Mouse (Mus musculus): ENCODE results near the gene Rapgef5. TPM values are rescaled to one million over a fixed set of nuclear protein-coding genes. Genes with fewer than 3 reads are reported as not detected.

Rapgef5 gene
- polyA plus RNA-seq, 1 experiment from 2014 or later, result 52.1 TPM

DNA sequence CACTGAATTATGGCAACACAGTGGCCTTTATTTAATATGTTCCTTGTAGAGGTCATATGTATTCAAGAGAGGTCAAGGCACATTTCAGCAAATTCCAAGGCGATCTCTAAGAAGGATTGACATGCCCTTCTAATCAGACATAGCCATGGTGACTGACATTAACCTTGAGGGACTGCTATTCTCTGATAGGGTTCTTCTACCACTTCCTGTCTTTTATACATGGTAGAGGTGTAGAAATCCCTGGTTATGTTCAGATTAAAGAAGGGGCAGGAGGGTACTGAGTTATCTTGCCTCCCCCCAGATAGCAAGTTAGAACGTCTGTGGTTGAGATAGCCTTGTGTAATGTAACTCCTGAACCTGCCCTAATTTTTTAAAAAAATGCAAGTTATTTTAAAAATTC, 69.1 kb downstream of the Rapgef5 start:
- 77% methylated on average over 2 of the region's 2 CpGs for WGBS

DNA sequence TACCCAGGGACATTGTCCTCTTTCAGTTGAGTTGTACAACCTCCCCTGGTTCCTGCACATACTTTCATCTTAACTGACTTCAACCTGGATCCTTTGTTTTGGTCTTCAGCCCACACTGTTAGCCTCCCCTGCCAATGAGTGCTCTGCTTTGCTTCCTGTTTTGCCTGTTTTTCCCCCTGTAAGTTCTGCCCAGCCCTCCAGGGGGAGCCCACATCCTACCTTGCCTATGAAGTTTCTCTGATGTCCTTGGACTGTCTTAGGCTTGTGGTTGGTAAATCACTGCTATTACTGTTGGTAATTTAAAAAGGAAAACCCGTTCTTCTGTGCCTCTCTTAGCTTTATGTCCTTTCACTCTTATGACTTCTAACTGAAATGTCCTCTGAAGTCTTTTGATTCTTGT, 69.8 kb downstream of the Rapgef5 start:
- Histone ChIP-seq H3K27ac (ENCODE audit: low read length) (no peak overlapping the region), H3K4me3 (ENCODE audit: low read depth, low read length) (no peak overlapping the region), H3K9ac (replicated peaks; ENCODE audit: low read depth) (no peak overlapping the region), H3K4me2 (replicated peaks; ENCODE audit: low read depth, low read length) (no peak overlapping the region), H3K27me3 (replicated peaks; ENCODE audit: insufficient read depth, low read length) (no peaks in the 10 kb centered on the region), H3K4me1 (ENCODE audit: insufficient read depth, low read depth, low read length) (no peaks in the 10 kb centered on the region), H3K36me3 (ENCODE audit: insufficient read depth, low read length) (peaks cover 7% of the 10 kb centered on the region; the same call in 1 of the 2 replicates), H3K9me3 (ENCODE audit: low read length) (no peaks in the 10 kb centered on the region)
- DNase-seq (ENCODE audit: low spot score), result peak; percentile 84
- peak; percentile 73 for ATAC-seq
- peak; percentile 95 for TF ChIP-seq CTCF (IDR thresholded peaks at IDR 0.05)
- no peak for TF ChIP-seq EP300 (IDR thresholded peaks at IDR 0.05)
- WGBS, result 22% methylated on average over 1 of the region's 1 CpGs

More for the DNA sequence above, 69.1 kb downstream of the Rapgef5 start:
- Histone ChIP-seq H3K4me2 (replicated peaks; ENCODE audit: low read depth, low read length) (no peak overlapping the region), H3K27me3 (replicated peaks; ENCODE audit: insufficient read depth, low read length) (no peaks in the 10 kb centered on the region), H3K27ac (ENCODE audit: low read length) (no peak overlapping the region), H3K4me3 (ENCODE audit: low read depth, low read length) (no peak overlapping the region), H3K9ac (replicated peaks; ENCODE audit: low read depth) (no peak overlapping the region), H3K36me3 (ENCODE audit: insufficient read depth, low read length) (peaks cover 7% of the 10 kb centered on the region; the same call in 1 of the 2 replicates), H3K4me1 (ENCODE audit: insufficient read depth, low read depth, low read length) (no peaks in the 10 kb centered on the region), H3K9me3 (ENCODE audit: low read length) (no peaks in the 10 kb centered on the region)
- TF ChIP-seq EP300 (IDR thresholded peaks at IDR 0.05) (no peak), CTCF (IDR thresholded peaks at IDR 0.05) (no peak)
- no peak for ATAC-seq
- DNase-seq (ENCODE audit: low spot score), result no peak

DNA sequence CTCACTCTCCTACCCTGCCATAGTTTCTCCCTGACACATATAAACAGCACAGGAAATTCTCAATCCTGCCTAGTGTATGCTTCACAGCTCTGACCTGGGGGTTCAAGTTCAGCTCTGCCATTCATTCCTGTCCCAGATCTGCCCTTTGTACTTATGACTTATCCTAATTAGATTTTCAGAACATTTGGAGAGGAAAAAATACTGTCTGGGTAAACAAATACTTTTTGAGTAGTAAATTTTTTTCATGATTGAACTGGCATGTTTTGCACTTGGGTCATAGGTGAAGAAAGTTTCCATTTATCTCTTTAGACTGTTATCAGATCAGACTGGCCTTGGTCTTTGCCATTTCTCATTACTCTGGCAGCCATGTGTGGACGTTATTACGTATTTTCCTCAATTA, 72.9 kb downstream of the Rapgef5 start:
- Histone ChIP-seq H3K27me3 (replicated peaks; ENCODE audit: insufficient read depth, low read length) (no peaks in the 10 kb centered on the region), H3K4me1 (ENCODE audit: insufficient read depth, low read depth, low read length) (no peaks in the 10 kb centered on the region)
- WGBS, result 67% methylated on average over 2 of the region's 2 CpGs

DNA sequence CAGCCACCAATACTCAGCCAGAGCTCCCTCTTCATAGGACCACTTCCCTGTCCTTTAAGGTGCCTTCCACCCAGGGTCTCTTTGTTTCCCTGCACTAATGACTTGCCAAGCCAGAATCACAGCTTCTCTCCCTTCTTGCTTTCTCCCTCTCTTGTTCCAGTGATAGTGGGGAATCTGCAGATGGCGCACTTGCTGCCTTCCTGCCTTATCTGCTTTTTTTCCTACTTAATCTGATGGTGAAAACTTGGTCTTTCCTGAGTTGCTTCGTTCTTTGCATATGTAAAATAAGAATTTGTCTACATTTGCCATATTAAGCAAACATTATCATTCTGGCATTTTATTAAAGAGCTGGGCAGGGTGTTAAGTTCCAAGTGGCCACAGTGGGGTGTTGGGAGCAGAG, 75.7 kb downstream of the Rapgef5 start:
- Histone ChIP-seq H3K9ac (replicated peaks; ENCODE audit: low read depth) (no peak overlapping the region), H3K4me3 (ENCODE audit: low read depth, low read length) (no peak overlapping the region), H3K4me1 (ENCODE audit: insufficient read depth, low read depth, low read length) (no peaks in the 10 kb centered on the region), H3K36me3 (ENCODE audit: insufficient read depth, low read length) (no peaks in the 10 kb centered on the region), H3K27me3 (replicated peaks; ENCODE audit: insufficient read depth, low read length) (no peaks in the 10 kb centered on the region), H3K4me2 (replicated peaks; ENCODE audit: low read depth, low read length) (no peak overlapping the region), H3K9me3 (ENCODE audit: low read length) (no peaks in the 10 kb centered on the region), H3K27ac (ENCODE audit: low read length) (no peak overlapping the region)
- TF ChIP-seq EP300 (IDR thresholded peaks at IDR 0.05) (no peak), CTCF (IDR thresholded peaks at IDR 0.05) (peak; percentile 57)
- 27% methylated on average over 2 of the region's 2 CpGs for WGBS
- no peak for ATAC-seq
- peak; percentile 40 for DNase-seq (ENCODE audit: low spot score)

More for the DNA sequence above, 72.9 kb downstream of the Rapgef5 start:
- Histone ChIP-seq H3K4me3 (ENCODE audit: low read depth, low read length) (no peak overlapping the region), H3K27ac (ENCODE audit: low read length) (no peak overlapping the region), H3K36me3 (ENCODE audit: insufficient read depth, low read length) (peaks cover 5% of the 10 kb centered on the region; the same call in 1 of the 2 replicates), H3K9me3 (ENCODE audit: low read length) (no peaks in the 10 kb centered on the region), H3K4me2 (replicated peaks; ENCODE audit: low read depth, low read length) (no peak overlapping the region), H3K9ac (replicated peaks; ENCODE audit: low read depth) (no peak overlapping the region)
- DNase-seq (ENCODE audit: low spot score) (no peak), ATAC-seq (no peak)
- TF ChIP-seq CTCF (IDR thresholded peaks at IDR 0.05) (no peak), EP300 (IDR thresholded peaks at IDR 0.05) (no peak)

DNA sequence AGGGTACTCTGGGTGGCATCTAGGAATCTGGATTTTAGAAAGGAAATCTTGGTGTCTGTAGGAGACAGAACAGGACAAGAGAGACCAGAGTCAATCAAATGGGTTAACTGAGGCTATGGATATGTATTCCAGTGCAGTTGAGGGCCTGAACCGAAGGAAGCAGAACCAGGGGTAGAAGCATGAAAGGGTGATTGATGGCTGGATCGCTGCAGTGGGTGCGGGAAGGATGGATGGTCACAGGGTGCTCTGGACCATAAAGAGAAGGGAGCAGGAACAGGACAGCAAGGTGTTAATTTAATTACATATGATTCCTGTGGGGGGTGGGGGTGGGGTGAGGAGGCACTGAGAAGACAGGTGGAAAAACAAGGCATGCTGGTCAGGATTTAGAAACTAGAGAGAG, 76.3 kb downstream of the Rapgef5 start:
- ATAC-seq, result no peak
- H3K4me2 ChIP-seq (replicated peaks; ENCODE audit: low read depth, low read length), result no peak overlapping the region
- H3K4me3 ChIP-seq (ENCODE audit: low read depth, low read length), result no peak overlapping the region
- no peaks in the 10 kb centered on the region for H3K9me3 ChIP-seq (ENCODE audit: low read length)
- H3K9ac ChIP-seq (replicated peaks; ENCODE audit: low read depth), result no peak overlapping the region
- no peaks in the 10 kb centered on the region for H3K36me3 ChIP-seq (ENCODE audit: insufficient read depth, low read length)
- no peak for DNase-seq (ENCODE audit: low spot score)
- no peak overlapping the region for H3K27ac ChIP-seq (ENCODE audit: low read length)
- H3K27me3 ChIP-seq (replicated peaks; ENCODE audit: insufficient read depth, low read length), result no peaks in the 10 kb centered on the region
- TF ChIP-seq CTCF (IDR thresholded peaks at IDR 0.05) (no peak), EP300 (IDR thresholded peaks at IDR 0.05) (no peak)
- 71% methylated on average over 3 of the region's 3 CpGs for WGBS
- H3K4me1 ChIP-seq (ENCODE audit: insufficient read depth, low read depth, low read length), result no peaks in the 10 kb centered on the region

DNA sequence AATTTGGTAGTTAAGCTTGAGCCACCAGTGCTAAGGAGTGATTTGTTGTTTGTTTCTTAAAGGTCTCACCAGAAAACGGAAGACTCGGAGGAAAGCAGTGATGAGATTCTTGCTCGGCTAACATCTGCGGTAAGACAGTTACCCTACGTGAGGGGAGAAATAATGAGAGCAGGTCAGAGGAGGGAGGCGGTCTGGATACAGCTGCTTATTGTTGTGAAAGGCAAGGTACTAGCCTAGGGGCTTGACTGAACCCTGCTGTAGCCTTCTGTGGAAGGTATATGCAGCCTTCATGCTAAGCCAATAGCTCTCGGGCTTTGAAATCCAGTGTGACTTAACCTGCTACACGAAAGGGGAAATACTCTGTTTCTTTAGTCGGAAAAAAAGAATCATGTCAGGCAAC, 78.9 kb downstream of the Rapgef5 start:
- no peak overlapping the region for H3K4me2 ChIP-seq (replicated peaks; ENCODE audit: low read depth, low read length)
- DNase-seq (ENCODE audit: low spot score), result no peak
- WGBS, result 88% methylated on average over 9 of the region's 9 CpGs

DNA sequence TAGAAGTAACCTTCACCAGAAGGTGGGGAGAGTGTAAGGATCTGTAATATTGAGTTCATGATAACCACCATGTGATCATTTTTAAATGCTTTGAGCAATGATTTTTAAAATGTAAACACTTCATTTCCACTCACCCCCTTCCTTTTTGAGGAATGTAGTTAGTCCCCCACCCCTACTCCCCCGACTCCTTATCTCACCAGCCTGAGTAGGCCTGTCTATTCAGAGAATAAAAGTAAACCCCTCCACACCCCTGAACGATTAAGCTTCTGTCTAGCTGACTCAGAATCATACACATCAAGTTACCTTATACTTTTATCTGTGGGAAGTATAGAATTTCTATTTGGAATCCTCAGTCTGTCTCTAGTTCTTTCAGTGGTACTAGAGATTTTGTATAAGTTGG, 81.9 kb downstream of the Rapgef5 start:
- H3K27ac ChIP-seq (ENCODE audit: low read length), result no peak overlapping the region
- no peaks in the 10 kb centered on the region for H3K36me3 ChIP-seq (ENCODE audit: insufficient read depth, low read length)
- no peaks in the 10 kb centered on the region for H3K9me3 ChIP-seq (ENCODE audit: low read length)
- no peak overlapping the region for H3K9ac ChIP-seq (replicated peaks; ENCODE audit: low read depth)
- ATAC-seq, result no peak; the same call in 1 of the 2 replicates
- TF ChIP-seq CTCF (IDR thresholded peaks at IDR 0.05) (no peak), EP300 (IDR thresholded peaks at IDR 0.05) (no peak)
- H3K4me3 ChIP-seq (ENCODE audit: low read depth, low read length), result no peak overlapping the region
- no peaks in the 10 kb centered on the region for H3K27me3 ChIP-seq (replicated peaks; ENCODE audit: insufficient read depth, low read length)
- no peaks in the 10 kb centered on the region for H3K4me1 ChIP-seq (ENCODE audit: insufficient read depth, low read depth, low read length)
- peak; percentile 13 for DNase-seq (ENCODE audit: low spot score)
- no peak overlapping the region for H3K4me2 ChIP-seq (replicated peaks; ENCODE audit: low read depth, low read length)
- WGBS, result 17% methylated on average over 2 of the region's 2 CpGs

More for the DNA sequence above, 78.9 kb downstream of the Rapgef5 start:
- Histone ChIP-seq H3K36me3 (ENCODE audit: insufficient read depth, low read length) (no peaks in the 10 kb centered on the region), H3K9me3 (ENCODE audit: low read length) (no peaks in the 10 kb centered on the region), H3K27ac (ENCODE audit: low read length) (no peak overlapping the region), H3K4me1 (ENCODE audit: insufficient read depth, low read depth, low read length) (no peaks in the 10 kb centered on the region), H3K4me3 (ENCODE audit: low read depth, low read length) (no peak overlapping the region), H3K9ac (replicated peaks; ENCODE audit: low read depth) (no peak overlapping the region), H3K27me3 (replicated peaks; ENCODE audit: insufficient read depth, low read length) (no peaks in the 10 kb centered on the region)
- TF ChIP-seq EP300 (IDR thresholded peaks at IDR 0.05) (no peak), CTCF (IDR thresholded peaks at IDR 0.05) (no peak)
- no peak for ATAC-seq

Measured in lung, postnatal 0 days (tissue).